Mouse (Mus musculus) CD4-positive helper T cell, adult 2 months (primary cell): ENCODE results near the gene Stxbp3.
A peak's percentile ranks its signal among the peaks of the same experiment; 100 is the strongest.

Experiments
- DNase-seq: peaks from one replicate; pipeline ENCODE4 v3.0.0-alpha.2; 2012; ENCODE audit warnings: low read depth, missing footprints, low spot score

The Stxbp3 gene

DNA sequence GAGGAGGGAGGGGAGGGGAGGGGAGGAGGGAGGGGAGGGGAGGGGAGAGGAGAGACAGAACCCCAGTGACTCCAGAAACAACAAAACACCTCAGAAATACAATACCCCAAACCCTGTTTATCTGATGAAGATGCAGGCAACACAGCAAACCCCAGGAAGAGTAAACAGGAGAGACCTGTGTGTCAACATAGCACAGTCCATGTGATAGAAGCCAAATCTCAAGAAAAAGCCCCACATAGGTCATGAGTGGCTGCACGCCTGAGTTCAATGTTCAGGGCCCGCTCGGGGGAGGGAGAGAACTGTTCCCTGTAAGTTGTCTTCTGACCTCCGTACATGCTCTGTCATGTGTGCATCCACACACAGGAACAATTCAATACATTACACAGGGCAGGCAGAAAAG, 43.9 kb downstream of the Stxbp3 start:
- DNase-seq, result peak; percentile 55

DNA sequence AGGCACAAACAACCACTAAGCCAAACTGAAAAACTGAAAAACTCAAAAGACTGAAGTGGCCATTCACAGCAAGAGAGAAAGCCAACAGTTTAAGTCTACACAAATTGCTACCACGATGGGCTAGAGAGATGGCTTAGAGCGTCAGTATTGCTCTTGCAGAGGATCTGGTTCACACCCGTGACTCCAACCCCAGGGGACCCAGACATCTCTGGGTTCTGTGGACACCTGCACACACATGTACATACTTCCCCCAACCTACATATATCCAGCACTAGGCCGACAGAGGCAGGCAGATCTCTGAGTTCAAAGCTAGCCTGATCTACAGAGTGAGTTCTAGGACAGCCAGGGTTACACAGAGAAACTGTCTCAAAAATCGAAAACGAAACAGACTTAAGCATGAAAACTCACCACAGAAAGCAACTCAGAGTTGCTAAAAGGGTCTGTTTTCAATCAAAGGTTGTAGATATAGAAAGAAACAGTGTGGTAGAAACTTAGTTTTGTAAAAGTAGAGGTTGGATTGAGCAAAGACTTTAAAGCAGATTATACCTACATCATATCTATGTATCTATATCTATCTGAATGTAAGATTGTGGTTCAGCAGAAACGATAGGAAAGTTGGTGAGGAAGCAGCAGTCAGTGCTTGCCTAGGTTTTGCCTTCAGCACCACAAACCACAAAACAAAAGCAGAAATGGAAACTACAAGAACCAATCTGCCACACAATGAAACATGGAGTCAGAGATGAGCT, 44.6 kb downstream of the Stxbp3 start:
- DNase-seq, result peak; percentile 84

DNA sequence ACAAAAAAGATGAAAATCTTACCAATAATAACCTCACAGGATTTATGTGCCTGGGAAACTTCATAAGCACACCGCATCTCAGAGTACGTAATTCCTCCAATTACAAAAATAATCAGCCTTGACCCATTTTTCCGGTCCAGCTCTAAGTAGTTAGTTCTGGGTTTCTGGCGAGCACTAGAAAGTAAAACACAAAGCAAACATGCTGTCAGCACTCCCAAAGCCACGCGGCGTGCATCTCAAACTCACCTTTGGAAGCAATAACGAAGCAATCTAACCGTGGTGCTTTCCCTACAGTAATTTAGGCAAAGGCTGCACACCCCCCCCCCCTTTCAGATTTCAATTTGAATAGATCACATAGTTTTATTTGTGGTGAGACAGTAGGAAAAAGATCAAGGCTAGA, 45.5 kb downstream of the Stxbp3 start:
- peak; percentile 41 for DNase-seq

DNA sequence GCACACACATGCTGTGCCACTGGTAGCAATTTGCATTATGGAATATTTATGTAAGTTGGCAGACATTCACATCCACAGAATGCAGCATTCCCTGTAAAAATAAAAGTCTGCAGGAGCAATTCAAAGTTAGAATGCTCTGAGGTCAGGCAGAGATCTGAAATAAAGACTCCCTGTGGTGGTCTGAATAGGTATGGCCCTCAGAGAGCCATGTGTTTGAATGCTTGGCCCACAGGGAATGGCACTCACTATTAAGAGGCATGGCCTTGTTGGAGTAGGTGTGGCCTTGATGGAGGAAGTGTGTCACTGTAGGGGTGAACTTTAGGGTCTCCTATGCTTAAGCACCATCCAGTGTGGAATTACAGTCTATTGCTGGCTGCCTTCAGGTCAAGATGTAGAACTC, 47.9 kb downstream of the Stxbp3 start:
- DNase-seq, result no peak

DNA sequence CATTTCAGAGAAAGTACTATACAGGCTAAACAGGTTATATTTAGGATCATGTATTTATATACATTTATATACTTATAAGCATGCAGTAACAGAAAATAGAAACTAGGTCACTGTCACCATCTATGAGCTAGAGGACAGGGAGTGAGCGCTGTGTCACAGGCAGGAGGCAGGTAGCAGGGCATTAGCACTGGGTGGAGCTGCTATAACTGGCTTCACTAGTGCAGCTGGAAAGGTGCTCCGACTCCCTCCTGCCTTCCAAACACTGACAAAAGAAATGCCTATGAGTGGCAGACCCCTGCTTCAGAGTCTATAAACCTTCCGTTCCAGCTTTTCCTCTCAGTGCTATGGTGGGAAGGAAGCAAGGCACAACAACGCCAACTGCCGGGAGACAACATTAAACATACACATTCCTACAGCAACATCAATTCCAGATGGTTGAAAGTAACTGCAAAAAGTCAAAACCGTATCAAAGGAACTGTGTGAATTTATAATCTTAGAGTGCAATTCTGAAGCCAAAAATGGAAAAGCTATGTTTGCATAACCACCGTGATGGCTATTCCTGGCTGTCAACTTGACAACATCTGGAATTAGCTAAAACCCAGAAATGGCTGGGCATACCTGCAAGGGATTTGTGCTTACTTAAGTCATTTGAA, 49.1 kb downstream of the Stxbp3 start:
- DNase-seq, result no peak

DNA sequence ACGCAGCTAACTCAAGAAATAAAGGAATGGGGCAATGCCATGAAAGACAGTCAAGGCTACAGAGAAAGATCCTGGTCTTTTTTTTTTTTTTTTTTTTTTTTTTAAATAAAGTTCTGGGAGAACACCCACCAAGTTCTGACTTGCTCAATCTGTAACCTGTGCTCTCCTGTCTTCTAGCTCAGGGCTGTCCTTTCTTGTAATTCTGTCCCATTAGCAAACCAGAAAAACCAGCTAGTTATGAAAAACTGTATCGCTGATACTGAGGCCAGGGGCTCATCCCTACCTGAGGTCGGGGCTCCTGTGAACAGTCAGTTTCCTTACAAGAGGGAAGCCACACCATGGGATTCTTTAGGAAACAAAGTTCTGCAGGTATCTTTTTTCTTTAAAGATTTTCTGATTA, 49.8 kb downstream of the Stxbp3 start:
- DNase-seq, result no peak

DNA sequence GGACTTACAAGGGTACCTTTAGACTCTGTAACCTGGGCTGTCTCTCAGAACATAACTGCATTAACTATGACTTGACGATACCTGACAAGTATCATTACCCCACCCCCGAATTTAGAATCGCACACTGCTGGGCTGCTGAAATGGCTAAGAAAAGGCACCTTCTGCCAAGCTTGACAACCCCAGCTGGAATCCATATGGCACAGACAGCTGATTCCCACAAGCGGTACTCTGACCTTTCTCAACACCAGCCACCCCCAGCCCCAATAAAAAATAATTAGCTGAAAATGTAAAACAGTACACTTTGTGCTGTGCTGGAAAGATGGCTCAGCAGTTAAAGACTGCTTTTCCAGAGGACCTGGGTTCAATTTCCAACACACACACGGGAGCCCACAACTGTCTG, 51.0 kb downstream of the Stxbp3 start:
- no peak for DNase-seq

DNA sequence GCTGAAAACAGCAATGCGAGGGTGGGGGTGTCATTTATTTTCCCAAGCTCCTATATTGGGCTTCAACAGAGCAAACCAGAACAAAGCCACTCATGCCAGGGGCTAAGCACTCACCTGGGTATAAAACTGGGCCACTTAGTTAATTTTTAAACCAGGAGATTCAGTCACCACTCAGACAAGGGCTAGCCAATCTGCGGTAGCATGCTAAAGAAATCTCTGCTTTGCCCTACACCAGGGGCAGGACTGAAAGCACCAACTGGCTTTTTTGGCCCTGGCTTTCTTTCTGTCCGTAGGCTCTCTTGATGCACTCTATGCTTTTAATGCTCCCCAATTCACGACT, 51.9 kb downstream of the Stxbp3 start:
- no peak for DNase-seq

DNA sequence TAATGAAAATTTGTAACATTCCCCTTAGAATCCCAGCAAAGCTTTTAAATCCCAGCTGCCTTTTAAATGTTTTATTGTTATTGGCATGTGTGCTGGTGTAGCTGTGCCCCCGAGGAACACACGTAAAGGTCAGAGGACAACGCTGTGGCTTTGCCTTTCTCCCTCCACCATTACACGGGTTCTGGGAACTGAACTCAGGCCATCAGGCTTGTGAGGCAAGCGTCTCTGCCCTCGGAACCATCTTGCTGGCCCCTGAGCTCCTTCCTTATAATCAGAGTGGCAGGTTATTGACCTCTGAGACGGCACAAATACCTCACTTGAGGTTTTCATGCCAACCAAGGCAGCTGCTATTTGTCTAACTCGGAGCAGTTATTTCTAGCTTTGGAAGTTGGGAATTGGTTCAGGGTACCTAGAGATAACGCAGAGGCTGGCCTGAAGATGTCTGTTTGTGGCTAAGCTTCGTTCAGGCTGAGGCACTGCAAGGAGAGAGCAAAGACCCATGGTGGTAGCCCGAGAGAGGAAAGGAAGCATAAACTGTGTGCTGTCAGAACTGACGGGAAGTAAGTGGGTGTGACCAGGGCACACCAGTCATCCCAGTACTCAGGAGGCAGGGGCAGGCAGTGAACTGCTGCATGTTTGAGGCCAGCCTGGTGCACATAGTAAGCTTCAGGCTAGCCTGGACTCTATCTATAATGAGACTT, 52.4 kb downstream of the Stxbp3 start:
- DNase-seq, result peak; percentile 27

DNA sequence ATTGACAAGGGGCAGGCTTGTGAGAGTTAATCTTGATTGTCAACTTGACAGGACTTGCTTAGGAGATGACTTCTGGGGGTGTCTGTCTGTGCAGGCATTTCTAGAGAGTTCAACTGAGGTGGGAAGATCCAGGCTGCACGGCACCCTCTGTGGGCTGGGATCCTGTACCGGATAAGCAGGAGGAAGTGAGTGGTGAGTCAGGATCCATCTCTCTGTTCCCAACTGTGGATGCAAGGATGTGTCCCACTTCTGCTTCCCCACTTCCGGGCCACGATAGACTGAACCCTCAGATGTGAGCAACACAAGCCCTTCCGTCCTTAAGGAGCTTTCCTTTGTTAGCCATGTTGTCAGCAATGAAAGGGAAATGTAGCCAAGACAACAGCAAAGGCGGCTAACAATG, 53.8 kb downstream of the Stxbp3 start:
- no peak for DNase-seq

DNA sequence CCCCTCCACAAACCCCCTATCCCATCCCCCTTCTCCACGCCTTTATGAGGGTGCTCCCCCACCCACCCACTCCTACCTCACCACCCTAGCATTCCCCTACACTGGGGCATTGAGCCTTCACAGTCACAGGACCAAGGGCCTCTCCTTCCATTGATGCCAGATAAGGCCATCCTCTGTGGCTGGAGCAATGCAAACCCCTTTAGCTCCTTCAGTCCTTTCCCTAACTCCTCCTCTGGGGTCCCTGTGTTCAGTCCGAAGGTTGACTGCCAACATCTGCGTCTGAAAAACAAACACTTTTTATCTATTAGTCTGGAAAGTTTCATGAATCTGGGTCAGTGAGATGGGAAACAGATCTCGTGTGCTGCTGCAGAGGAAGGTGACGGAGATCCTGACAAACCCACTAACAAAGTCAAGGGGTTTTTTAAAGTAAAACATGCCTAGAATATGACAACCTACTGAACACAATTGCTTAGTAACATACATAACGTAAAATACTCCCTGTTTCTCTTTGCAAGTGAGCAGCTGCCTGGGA, 57.9 kb downstream of the Stxbp3 start:
- DNase-seq, result no peak

DNA sequence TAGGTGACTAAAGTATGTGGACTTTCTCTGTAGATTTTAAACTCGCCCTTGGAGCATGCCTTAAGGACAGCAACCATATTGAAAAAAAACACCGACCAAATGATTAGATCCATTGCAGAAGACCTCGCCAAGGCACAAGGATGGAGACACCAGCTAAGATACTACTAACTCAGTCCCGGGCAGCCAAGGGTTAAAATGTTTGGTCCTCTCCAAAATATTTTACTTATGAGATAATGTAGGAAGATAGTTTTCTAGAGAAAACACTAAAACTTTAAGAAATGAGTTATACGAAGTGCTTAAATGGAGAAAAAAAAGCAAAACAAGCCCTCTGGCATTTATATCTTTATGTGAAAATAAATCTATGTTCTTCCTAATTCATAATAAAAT, 58.4 kb downstream of the Stxbp3 start:
- DNase-seq, result no peak

DNA sequence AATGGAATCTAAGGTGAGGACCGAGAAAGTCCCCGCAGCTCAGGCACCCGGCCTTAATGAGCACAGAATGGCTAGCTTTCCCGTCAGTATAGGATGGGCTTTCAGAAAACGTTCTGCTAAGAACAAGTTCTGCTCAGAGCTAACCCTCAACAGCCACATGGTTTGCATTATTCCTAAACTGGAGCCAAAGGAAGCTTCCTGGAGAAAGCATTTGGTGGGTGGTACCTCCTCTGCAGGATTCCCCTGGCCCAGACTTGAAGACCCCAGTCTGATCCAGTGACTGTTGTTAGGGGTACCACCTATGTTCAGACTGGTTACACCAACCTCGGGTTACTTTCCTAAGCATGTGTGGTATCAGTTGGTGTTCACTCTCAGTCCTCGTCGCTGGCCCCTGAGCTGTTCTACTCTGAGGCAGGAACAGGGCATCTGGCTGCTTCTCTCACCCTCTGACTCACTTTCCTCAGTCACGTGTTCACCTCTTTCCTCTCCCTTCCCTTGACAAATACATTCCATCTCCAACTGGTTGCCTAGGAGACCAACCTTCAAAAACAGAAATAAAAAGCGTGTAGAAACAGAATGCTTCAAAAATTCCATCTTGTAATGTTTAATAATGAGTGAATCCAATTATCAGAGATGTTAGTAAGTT, 59.0 kb downstream of the Stxbp3 start:
- peak; percentile 45 for DNase-seq

DNA sequence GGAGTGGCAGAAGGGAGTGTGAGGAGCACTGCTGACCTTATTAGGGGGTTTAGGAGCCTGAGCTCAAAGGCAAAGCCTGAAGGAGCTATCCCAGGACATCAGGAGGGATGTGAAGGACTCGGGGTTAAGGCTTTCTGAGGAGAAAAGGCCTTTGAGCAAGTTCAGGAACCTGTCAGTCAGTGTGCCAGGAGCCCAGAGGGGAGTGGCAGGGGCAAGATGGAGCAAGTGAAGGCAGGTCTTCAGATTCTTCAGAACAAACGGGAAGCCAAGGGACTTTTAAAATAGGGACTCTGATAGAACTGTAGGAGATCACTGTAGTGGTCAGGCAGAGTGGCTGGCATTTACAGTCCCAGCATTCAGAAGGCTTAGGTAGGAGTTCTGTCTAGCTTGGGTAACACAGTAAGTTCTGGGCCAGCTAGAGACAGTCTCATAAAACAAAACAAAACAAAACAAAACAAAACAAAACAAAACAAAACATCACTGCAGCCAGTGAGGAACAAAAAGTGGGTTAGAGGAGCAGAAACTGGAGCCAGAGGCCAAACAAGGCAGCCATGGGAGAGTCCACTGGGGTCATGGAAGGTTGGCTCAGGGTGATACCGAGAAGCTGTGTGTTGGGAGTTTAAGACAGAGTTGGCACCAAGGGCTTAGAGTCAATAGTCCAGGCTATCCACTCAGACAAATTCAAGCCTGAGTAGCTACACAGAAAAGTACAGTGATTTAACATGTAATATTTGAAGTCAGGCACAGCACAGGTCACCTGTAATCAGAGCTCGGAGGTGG, 61.4 kb downstream of the Stxbp3 start:
- DNase-seq, result no peak

DNA sequence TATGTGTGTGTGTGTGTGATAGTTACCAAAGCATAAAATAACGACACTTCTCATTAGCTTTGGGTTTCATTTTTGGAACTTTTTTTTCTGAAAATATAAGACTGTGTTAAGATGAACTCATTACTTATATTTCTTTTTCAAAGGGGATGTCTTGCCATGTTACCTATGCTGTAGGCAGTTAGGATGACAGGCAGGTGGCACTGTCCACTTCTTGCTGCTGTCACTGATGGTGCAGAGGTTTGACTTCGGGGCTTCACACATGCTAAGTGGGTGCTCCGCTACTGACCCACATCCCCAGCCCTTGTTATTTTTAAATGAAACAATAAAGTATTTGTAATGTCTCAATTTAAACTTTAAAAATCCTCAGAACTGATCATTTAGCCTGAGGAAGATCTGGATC, 67.5 kb downstream of the Stxbp3 start:
- peak; percentile 24 for DNase-seq

DNA sequence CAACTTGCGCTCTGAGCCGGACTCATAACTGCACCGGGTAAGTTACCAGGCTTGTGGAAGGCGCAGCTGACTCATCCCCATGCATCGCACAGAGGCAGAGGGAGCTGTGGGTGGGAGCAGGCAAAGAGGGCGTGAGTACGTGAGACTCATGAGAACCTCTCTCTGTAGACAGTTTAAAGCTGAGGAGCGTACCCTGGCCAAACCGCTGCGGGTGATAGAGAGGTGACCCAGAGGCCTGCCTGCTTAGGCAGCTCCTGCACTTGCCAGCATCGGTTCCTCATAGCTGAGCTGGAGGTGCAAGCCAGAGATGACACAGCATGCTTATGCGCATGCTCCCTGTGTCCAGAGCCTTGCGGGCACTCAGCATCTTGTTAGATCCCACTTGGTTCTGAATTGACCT, 68.1 kb downstream of the Stxbp3 start:
- no peak for DNase-seq

DNA sequence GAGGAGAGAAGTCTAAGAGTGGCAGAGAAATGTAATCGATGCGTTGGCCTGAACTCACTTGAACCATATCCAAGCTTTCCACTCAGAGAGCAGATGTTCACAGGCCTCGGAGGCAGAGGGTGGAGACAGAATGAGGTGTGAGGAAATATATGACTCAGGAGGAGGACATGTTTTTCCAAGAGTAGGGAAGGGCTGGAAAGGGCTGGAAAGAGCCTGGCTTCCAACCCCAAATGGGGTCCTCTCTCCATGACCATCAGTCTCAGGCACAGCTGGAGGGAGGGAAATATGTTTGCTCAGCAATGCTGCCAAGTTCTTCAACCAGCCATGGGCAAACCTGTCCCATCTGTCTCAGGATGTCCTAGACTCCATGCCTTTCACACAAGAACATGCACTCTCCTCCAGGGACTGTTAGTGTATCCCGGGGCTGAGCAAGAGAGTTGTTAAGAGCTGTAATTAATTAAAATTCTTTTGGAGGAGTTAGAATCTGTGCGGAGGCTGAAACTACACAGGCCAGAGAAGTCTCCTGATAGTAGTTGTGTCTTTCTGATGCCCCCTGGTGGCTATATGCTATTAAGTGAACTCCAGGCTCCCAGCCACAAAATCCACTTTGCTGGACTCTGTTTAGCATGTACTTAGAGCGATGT, 69.5 kb downstream of the Stxbp3 start:
- DNase-seq, result peak; percentile 65

DNA sequence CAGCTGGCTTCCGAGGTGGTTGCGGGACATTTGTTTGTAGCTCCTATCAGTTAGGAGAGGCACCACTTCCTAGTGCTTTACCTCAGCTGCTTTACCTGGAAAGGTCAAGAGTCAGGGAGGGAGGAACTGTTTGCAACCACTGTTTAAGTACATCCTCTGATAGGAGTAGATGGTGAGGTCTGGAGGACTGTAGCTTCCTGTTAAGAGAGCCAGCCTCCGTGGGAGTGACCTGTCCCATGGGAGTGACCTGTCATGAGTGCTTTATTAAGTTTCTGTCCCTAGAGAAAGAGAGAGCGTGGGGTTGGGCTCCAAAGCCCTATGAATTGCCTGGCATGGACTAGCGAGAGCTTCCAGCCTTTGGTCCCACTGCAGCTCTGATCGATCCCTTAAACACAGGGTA, 70.8 kb downstream of the Stxbp3 start:
- DNase-seq, result no peak

DNA sequence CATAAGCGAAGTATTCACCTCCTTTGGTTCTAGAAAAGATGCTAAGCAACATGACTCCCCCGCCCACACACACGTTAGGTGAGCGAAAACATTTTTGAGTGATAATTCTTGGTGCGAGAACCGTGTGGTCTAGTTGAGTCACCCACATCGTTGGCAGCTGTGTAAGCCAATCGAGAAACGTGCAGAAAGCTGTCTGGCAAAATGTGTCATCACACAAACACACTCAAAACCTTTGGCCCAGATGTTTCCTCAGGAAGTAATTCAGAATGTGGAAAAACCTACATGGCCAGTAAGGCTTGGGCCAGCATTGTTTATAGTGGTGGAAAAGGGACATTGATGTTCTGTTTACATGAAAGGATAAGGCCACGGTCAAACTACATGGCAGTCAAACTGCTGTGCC, 72.9 kb downstream of the Stxbp3 start:
- DNase-seq, result peak; percentile 42

DNA sequence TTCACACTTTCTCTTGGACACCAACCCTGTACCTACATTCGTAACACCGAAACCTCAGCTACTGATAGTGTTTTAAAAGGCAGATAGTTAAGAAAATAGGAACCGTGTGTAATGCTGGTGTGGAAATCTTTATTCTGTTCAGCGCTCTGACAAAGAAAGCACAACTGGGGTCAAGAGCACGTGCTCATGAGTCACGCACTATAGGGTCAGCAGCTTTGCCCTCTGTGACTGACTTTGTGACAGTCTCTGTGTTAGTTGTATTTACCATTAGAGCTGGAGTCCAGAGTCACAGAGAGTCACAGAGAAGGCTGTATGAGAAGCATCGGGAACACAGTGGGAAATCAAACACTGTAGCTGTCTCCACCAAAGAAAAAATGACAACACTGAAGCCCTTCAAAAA, 73.4 kb downstream of the Stxbp3 start:
- DNase-seq, result no peak

DNA sequence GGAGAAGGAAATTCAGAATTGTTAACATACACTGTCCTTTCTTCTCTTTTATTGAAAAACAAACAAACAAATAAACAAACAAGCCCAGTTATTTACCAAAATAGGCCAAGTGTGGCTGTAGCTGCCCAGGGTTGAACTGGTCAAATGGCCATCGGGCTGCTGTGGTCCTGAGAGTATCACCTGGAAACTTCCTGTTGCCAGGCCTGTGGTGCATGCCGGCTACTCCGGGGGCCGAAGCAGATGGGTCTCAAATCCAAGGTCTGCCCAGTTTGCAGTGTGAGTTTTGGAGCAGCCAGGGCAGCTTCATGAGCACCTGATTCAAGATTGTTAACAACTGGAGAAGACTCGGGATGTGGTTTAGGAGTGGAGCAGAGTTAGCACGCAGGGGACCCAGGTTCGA, 74.8 kb downstream of the Stxbp3 start:
- no peak for DNase-seq
